Mouse (Mus musculus) lung, postnatal 36 days (tissue): Measurements from ENCODE around the gene Prr7.

Source experiments
- DNase-seq: peaks from one replicate; pipeline ENCODE4 v3.0.0; 2022; ENCODE audit warnings: mixed read lengths

The Prr7 gene

GRCm38 (mm10) chr13:55510668-55511491 lies 46.8 kb downstream of the Prr7 start:
- peak; percentile 88 for DNase-seq

GRCm38 (mm10) chr13:55511492-55511861 lies 47.4 kb downstream of the Prr7 start:
- no peak for DNase-seq

- DNase-seq: peak; percentile 54
These were observed 48.4 kb downstream of the Prr7 start for GRCm38 (mm10) chr13:55512379-55513031.

- DNase-seq: peak; percentile 90
These were observed 49.2 kb downstream of the Prr7 start, which contains the start of gene Pdlim7 for GRCm38 (mm10) chr13:55513111-55513748. Gene Pdlim7 (minus strand): TSS chr13:55513676.

- no peak for DNase-seq
These were observed 49.8 kb downstream of the Prr7 start for GRCm38 (mm10) chr13:55513828-55514227.

GRCm38 (mm10) chr13:55516955-55517354 lies 52.9 kb downstream of the Prr7 start:
- DNase-seq: peak; percentile 95

- no peak for DNase-seq
These were observed 55.5 kb downstream of the Prr7 start for GRCm38 (mm10) chr13:55519606-55520005.

- DNase-seq: no peak
These were observed 58.7 kb downstream of the Prr7 start for GRCm38 (mm10) chr13:55522730-55523129.
